Mouse (Mus musculus): ENCODE results near the gene Ky.

The Ky gene

GRCm38 (mm10) chr9:102553781-102554180 lies 48.2 kb downstream of the Ky start:
- DNase-seq = peak; percentile 61

GRCm38 (mm10) chr9:102558463-102558862 lies 52.9 kb downstream of the Ky start:
- DNase-seq = no peak

GRCm38 (mm10) chr9:102572888-102573287 lies 67.3 kb downstream of the Ky start:
- no peak for DNase-seq

GRCm38 (mm10) chr9:102577480-102577879 lies 71.9 kb downstream of the Ky start:
- no peak for DNase-seq

GRCm38 (mm10) chr9:102581921-102582469 lies 76.4 kb downstream of the Ky start:
- DNase-seq = peak; percentile 60

GRCm38 (mm10) chr9:102587347-102587746 lies 81.8 kb downstream of the Ky start:
- no peak for DNase-seq

GRCm38 (mm10) chr9:102594667-102595393 lies 89.3 kb downstream of the Ky start:
- no peak for DNase-seq
